Mouse (Mus musculus): ENCODE measurements around the gene Ranbp3.
A peak's percentile ranks its signal among the peaks of the same experiment; 100 is the strongest.

The Ranbp3 gene

DNA sequence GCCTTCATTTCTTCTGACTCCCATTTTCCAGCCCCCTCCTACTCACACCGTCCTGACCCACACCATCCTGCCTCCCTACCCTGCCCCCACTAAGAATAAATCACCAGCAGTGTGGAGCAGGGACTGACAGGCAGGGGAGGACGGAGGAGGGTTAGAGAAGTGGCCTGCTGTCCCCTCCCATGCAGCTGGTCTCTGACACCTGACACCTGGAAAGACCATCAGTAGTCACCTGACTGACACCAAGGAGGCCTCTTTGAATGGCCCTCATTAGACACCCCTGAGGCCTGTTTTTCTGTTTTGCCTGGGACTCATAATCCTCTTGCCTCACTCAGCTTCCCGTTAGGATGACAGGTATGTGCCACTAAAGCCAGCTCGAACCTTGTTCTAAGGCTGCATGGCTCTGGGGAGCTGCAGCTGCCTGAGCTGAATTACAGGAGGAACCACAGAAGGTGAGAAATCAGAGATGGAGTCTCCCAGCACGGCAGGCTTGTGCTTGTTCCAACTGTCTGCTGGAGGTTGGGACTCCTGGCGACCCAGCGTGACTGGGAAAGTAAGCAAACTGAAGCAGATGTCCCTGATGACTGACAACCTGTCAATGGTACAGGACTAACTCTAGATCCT is 54.0 kb downstream of the Ranbp3 start:
- no peak for DNase-seq (ENCODE audit: low spot score)

DNA sequence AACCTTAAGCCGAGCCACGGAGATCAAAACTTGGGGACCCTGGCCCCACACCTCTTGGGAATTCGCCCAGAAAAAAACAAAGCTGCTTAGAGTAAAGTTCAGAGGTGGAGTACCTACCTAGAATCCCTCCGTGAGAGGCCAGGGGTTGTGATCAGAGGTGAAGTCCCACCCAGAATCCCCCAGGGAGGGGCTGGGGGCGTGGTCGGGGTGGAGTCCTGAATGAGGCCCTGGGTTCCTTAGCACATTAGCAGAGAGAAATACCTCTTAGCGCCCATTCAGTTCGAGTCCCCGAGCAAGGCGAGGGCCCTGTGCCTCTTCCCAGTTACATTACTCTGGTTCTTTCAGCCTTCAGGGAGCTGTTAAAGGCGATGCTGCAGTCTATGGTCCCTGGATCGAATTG is 54.6 kb downstream of the Ranbp3 start:
- DNase-seq (ENCODE audit: low spot score), result no peak

- DNase-seq (ENCODE audit: low spot score), result no peak
Measured at GRCm38 (mm10) chr17:56728117-56728516, 55.0 kb downstream of the Ranbp3 start.

GRCm38 (mm10) chr17:56729151-56729550 is 56.1 kb downstream of the Ranbp3 start:
- DNase-seq (ENCODE audit: low spot score), result no peak

DNA sequence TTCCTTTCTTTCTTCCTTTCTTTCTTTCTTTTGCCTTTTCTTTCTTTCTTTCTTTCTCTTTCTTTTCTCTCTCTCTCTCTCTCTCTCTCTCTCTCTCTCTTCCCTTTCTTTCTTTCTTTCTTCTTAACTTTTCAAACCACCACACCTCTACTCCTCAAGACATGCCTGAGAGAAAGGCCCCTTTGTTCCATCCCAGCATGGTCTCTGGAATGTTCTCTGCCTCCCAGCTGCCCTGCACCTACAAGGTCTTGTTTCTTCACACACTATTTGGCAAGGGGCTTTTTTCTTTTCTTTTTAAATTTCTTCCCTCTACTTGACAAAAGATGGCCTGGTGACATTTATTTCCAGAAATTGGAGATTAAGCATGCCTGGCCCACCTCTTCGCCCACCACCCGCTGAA is 56.6 kb downstream of the Ranbp3 start:
- DNase-seq (ENCODE audit: low spot score), result no peak

DNA sequence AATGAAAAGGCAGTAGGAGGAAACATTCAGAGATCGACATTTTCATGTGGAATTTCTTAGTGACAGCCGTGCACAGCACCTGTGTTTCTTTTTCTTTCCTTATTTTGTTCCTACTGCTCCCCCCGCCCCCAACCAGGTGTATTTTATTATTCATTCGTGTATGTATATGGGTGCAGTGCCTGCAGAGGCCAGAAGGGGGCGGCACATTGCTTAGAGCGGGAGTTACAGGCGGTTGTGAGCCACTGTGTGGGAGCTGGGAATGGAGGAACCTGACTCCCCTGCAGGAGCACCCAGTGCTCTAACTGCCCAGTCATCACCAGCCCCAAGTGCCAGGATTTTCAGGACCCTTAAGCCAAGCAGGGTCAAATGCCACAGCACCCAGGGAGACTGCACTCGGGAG is 63.4 kb downstream of the Ranbp3 start:
- DNase-seq (ENCODE audit: low spot score), result no peak

GRCm38 (mm10) chr17:56738221-56738620 is 65.1 kb downstream of the Ranbp3 start:
- DNase-seq (ENCODE audit: low spot score), result no peak

GRCm38 (mm10) chr17:56740118-56740787 is 67.2 kb downstream of the Ranbp3 start:
- no peak for DNase-seq (ENCODE audit: low spot score)

DNA sequence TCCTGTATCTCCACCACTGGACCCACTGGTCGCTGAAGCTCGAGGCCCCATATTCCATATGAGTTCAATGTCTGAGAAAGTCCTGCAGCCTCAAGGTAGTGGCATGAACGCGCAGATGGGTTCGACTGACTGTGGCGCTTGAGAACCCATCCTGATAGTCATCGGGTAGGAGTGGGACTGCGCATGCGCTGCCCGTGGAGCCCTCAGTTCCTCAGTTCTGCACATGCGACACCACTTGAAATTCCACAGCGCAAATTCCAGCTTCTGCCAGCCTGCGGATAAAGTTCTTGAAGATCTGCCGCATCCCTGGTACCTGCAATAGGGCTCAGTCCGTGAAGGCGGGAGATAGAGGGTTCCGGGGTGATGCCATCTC is 67.7 kb downstream of the Ranbp3 start:
- DNase-seq (ENCODE audit: low spot score), result no peak

DNA sequence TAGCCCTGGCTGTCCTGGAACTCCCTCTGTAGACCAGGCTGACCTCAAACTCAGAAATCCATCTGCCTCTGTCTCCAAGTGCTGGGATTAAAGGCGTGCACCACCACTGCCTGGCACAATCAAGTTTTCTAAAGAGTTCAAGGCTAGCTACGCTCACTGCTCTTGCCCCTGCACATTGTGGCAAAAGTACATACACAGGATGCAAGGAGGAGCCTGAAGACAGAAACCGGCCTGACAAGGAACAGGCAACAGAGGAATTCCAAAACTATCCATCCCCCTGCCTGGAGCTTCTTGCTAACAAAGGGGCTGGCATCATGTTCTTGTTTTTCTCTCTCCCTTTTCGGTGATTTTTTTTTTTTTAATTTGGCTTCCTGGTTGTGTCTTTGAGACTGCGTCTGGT is 71.1 kb downstream of the Ranbp3 start:
- DNase-seq (ENCODE audit: low spot score), result no peak

DNA sequence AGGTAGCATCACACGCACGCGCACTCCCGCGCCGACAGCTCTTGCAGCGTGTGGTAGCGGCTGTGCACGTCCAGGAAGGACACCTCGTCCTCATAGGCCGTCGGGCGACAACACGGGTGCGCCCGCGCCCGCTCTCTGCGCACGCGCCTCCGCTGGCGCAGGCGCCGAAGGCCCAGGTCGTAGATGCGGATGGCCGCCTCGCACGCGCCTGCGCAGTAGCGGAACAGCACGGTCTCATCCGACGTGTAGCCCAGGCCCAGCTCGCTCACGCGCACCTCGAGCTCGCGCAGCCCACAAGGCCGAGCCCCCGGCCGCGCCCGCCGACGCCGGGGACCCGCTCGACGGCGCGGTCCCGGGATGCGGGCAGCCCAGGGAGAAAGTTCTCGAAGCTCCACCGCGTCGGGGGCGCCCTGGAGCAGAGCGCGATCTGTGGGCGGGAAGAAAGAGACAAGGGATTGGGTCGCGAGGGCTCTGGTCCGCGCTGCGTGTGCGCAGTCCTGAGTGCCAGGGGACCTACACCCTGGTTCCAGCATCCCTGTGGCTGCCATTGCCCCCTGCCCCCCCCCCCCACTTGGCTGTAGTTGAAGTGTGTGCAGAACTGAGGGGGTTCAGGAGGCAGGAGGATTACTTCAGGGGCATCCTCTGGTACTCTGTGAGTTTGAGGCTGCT is 78.4 kb downstream of the Ranbp3 start:
- DNase-seq (ENCODE audit: low spot score), result no peak

DNA sequence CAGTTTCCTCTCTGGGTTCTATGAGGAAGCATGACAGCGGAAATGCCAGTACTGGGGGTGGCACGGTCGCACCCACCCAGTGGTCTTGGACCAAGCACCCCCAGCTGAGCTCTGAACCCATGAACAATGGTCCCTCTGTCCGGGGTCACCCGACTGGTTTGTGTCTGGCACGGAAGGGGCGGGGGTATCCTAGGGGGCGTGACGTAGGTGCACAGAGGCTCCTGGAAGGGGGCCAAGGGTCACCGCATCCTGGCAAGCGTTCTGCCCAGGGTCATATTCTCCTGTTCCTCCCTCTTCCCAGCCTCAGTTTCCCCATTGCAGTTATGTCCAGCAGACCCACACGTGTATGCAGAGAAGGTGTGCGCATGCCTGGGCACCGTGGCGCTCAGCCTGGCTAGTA is 80.4 kb downstream of the Ranbp3 start:
- no peak for DNase-seq (ENCODE audit: low spot score)

GRCm38 (mm10) chr17:56754271-56755185 is 81.4 kb downstream of the Ranbp3 start:
- no peak for DNase-seq (ENCODE audit: low spot score)

DNA sequence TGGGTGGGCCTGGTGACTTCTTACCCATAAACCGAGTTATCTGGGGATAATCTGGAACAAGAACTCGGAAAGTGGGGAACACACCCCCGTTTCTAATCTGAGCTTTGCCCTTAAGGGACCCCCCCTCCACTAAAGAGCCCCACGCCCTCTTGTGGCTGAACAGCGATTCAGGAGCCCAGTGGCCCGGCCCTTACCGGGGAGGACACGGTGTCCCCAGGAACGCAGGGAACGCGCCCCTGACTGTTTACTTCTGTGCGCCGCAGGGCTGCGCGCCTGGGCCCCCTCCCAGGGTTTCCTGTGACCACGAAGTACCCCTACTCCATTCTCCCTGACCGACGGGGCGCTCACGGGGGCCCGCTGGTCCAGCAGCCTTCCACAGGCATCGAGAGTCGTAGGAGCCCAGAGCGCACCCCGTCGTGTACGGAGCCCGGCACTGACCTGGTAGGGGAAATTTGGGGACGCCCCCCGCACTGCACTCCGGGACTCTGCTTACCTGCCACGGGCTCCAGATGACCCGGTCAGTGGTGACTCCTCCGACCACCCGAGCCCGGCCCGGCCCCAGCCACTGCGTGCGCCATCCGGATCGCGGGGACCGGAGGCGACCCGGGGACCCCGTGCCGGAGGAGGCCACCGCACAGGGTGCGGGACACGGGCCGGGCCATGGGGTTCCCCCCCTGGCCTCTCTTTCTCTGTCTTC is 83.8 kb downstream of the Ranbp3 start:
- DNase-seq (ENCODE audit: low spot score), result no peak

DNA sequence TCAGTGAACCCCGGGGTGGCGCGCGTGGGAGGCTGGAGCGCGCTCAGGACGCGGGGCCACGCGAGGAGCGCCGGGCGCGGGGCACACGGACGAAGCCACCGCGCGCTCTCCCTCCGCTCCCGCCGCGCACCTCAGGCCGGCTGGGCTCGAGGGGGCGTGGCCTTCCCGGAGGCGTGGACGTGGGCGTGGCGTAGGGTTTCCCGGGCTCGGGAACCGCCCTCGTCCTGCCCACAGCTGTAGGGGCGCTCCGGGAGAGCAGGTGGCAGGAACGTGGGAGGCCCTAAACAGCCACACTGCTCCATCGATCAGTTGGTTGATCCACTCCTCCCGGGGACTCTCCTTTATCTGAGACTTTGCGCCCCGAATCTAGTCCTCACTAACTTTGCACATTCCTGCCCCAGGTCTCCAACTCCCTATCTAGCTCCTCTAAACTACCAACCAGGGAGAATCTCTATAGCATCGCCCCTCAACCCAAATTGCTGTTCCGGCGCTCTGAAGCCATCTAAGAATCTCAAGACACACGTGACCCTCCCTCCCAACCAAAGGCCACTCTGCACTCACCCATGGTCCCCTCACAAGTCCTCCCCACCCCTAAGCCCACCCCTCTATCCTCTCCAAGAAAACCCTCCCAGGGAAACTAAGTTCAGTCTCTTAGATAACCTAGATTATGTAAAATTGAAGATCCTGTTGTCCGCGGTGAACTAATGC is 84.5 kb downstream of the Ranbp3 start, which contains the start of gene Nrtn:
Gene Nrtn, minus strand, starts transcription at position 115 of the 708 bp plus-strand sequence.
- peak; percentile 42 for DNase-seq (ENCODE audit: low spot score)

GRCm38 (mm10) chr17:56758132-56758531 is 85.0 kb downstream of the Ranbp3 start:
- DNase-seq (ENCODE audit: low spot score), result peak; percentile 46

GRCm38 (mm10) chr17:56759261-56759660 is 86.2 kb downstream of the Ranbp3 start:
- no peak for DNase-seq (ENCODE audit: low spot score)

DNA sequence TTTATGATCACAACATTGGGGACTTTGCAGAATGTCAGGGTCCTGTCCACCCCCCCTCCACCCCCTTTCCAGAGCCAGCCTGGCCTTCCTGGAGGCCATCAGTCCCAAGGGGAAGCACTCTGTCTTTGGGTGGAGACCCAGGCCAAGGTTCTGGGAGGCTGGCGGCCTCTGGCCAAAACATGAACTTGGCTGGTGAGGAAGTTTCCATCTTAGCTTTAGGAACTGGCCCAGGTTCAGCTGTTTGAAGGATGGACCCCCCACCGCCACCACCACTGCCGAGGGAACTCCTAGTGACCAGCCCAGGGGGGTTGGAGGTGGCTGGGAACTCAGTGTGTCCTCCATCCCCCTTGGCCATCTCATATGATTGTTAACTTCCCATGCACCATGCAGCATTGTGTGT is 88.0 kb downstream of the Ranbp3 start:
- no peak for DNase-seq (ENCODE audit: low spot score)
